Mouse (Mus musculus): ENCODE results near the gene Ptpre. TPM values are rescaled to one million over a fixed set of nuclear protein-coding genes. Genes with fewer than 3 reads are reported as not detected.

Gene Ptpre
- polyA plus RNA-seq, 1 experiment from 2014 or later, result 4.4 TPM

- Histone ChIP-seq H3K4me1 (replicated peaks; ENCODE audit: control insufficient read depth, insufficient read depth) (no peaks in the 10 kb centered on the region), H3K36me3 (ENCODE audit: control insufficient read depth, insufficient read depth, low read length) (no peaks in the 10 kb centered on the region), H3K4me3 (ENCODE audit: low read depth, low read length) (no peak overlapping the region), H3K27ac (replicated peaks) (no peak overlapping the region), H3K4me2 (replicated peaks; ENCODE audit: low read depth) (no peak overlapping the region), H3K27me3 (ENCODE audit: control insufficient read depth, insufficient read depth, low read length) (no peaks in the 10 kb centered on the region), H3K9ac (ENCODE audit: low read length) (no peak overlapping the region), H3K9me3 (ENCODE audit: control insufficient read depth, low read length) (no peaks in the 10 kb centered on the region)
- no peak for TF ChIP-seq CTCF (IDR thresholded peaks at IDR 0.05; ENCODE audit: low read depth)
- TF ChIP-seq EP300 (optimal IDR thresholded peaks at IDR 0.05), result no peak
- no peak for DNase-seq (ENCODE audit: low spot score)
- WGBS, result 55% methylated on average over 2 of the region's 2 CpGs
- no peak for ATAC-seq (ENCODE audit: low FRiP score, low TSS enrichment)
These were observed 50.7 kb downstream of the Ptpre start for GRCm38 (mm10) chr7:135587821-135588575.

- ATAC-seq (ENCODE audit: low FRiP score, low TSS enrichment), result no peak
- H3K36me3 ChIP-seq (ENCODE audit: control insufficient read depth, insufficient read depth, low read length), result no peaks in the 10 kb centered on the region
- no peak for DNase-seq (ENCODE audit: low spot score)
- WGBS, result 73% methylated on average over 8 of the region's 8 CpGs
- H3K9me3 ChIP-seq (ENCODE audit: control insufficient read depth, low read length), result no peaks in the 10 kb centered on the region
- H3K27me3 ChIP-seq (ENCODE audit: control insufficient read depth, insufficient read depth, low read length), result no peaks in the 10 kb centered on the region
- H3K4me2 ChIP-seq (replicated peaks; ENCODE audit: low read depth), result no peak overlapping the region
- no peak overlapping the region for H3K4me3 ChIP-seq (ENCODE audit: low read depth, low read length)
- TF ChIP-seq CTCF (IDR thresholded peaks at IDR 0.05; ENCODE audit: low read depth), result no peak
- TF ChIP-seq EP300 (optimal IDR thresholded peaks at IDR 0.05), result no peak
- no peaks in the 10 kb centered on the region for H3K4me1 ChIP-seq (replicated peaks; ENCODE audit: control insufficient read depth, insufficient read depth)
- H3K9ac ChIP-seq (ENCODE audit: low read length), result no peak overlapping the region
- no peak overlapping the region for H3K27ac ChIP-seq (replicated peaks)
These were observed 51.5 kb downstream of the Ptpre start for GRCm38 (mm10) chr7:135588620-135589309.

DNA sequence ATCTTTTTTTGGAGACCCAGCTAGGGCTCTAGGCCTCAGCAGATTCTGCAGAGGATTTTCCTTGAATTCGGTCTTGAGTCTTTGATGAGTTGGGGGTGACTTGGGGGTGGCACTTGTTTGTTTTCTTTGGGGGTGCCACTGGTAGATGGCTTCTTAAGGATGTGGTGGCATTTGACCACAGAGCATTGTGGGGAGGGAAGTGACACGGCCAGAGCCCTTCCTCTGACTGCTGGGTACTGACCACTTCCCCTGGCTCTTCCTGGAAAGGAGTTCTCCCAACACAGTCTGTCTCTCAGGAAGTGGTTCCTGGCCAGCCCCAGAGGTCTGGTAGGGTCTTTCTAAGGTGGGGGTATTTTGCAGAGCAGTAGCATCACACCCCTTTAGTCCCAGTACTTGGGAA is 54.2 kb downstream of the Ptpre start:
- no peak for ATAC-seq (ENCODE audit: low FRiP score, low TSS enrichment)
- Histone ChIP-seq H3K27ac (replicated peaks) (no peak overlapping the region), H3K4me2 (replicated peaks; ENCODE audit: low read depth) (no peak overlapping the region), H3K9ac (ENCODE audit: low read length) (no peak overlapping the region), H3K4me3 (ENCODE audit: low read depth, low read length) (no peak overlapping the region), H3K27me3 (ENCODE audit: control insufficient read depth, insufficient read depth, low read length) (no peaks in the 10 kb centered on the region), H3K9me3 (ENCODE audit: control insufficient read depth, low read length) (no peaks in the 10 kb centered on the region), H3K4me1 (replicated peaks; ENCODE audit: control insufficient read depth, insufficient read depth) (no peaks in the 10 kb centered on the region), H3K36me3 (ENCODE audit: control insufficient read depth, insufficient read depth, low read length) (no peaks in the 10 kb centered on the region)
- no peak for TF ChIP-seq EP300 (optimal IDR thresholded peaks at IDR 0.05)
- TF ChIP-seq CTCF (IDR thresholded peaks at IDR 0.05; ENCODE audit: low read depth), result no peak
- no peak for DNase-seq (ENCODE audit: low spot score)
- WGBS, result 84% methylated on average over 2 of the region's 2 CpGs

- Histone ChIP-seq H3K9ac (ENCODE audit: low read length) (no peak overlapping the region), H3K27me3 (ENCODE audit: control insufficient read depth, insufficient read depth, low read length) (no peaks in the 10 kb centered on the region), H3K4me1 (replicated peaks; ENCODE audit: control insufficient read depth, insufficient read depth) (no peaks in the 10 kb centered on the region), H3K4me3 (ENCODE audit: low read depth, low read length) (no peak overlapping the region), H3K9me3 (ENCODE audit: control insufficient read depth, low read length) (no peaks in the 10 kb centered on the region), H3K4me2 (replicated peaks; ENCODE audit: low read depth) (no peak overlapping the region), H3K27ac (replicated peaks) (no peak overlapping the region), H3K36me3 (ENCODE audit: control insufficient read depth, insufficient read depth, low read length) (no peaks in the 10 kb centered on the region)
- DNase-seq (ENCODE audit: low spot score) (no peak), ATAC-seq (ENCODE audit: low FRiP score, low TSS enrichment) (no peak)
- no peak for TF ChIP-seq EP300 (optimal IDR thresholded peaks at IDR 0.05)
- no peak for TF ChIP-seq CTCF (IDR thresholded peaks at IDR 0.05; ENCODE audit: low read depth)
- 72% methylated on average over 5 of the region's 5 CpGs for WGBS
These were observed 56.0 kb downstream of the Ptpre start for GRCm38 (mm10) chr7:135593286-135593685.

GRCm38 (mm10) chr7:135593825-135594224 is 56.5 kb downstream of the Ptpre start:
- Histone ChIP-seq H3K9me3 (ENCODE audit: control insufficient read depth, low read length) (no peaks in the 10 kb centered on the region), H3K27me3 (ENCODE audit: control insufficient read depth, insufficient read depth, low read length) (no peaks in the 10 kb centered on the region), H3K9ac (ENCODE audit: low read length) (no peak overlapping the region), H3K27ac (replicated peaks) (no peak overlapping the region), H3K4me1 (replicated peaks; ENCODE audit: control insufficient read depth, insufficient read depth) (no peaks in the 10 kb centered on the region), H3K4me2 (replicated peaks; ENCODE audit: low read depth) (no peak overlapping the region), H3K4me3 (ENCODE audit: low read depth, low read length) (no peak overlapping the region), H3K36me3 (ENCODE audit: control insufficient read depth, insufficient read depth, low read length) (no peaks in the 10 kb centered on the region)
- ATAC-seq (ENCODE audit: low FRiP score, low TSS enrichment) (no peak), DNase-seq (ENCODE audit: low spot score) (no peak)
- WGBS, result 74% methylated on average over 3 of the region's 3 CpGs
- TF ChIP-seq EP300 (optimal IDR thresholded peaks at IDR 0.05), result no peak

- H3K9ac ChIP-seq (ENCODE audit: low read length), result no peak overlapping the region
- no peak overlapping the region for H3K4me2 ChIP-seq (replicated peaks; ENCODE audit: low read depth)
- no peaks in the 10 kb centered on the region for H3K27me3 ChIP-seq (ENCODE audit: control insufficient read depth, insufficient read depth, low read length)
- no peaks in the 10 kb centered on the region for H3K9me3 ChIP-seq (ENCODE audit: control insufficient read depth, low read length)
- 62% methylated on average over 7 of the region's 7 CpGs for WGBS
- no peaks in the 10 kb centered on the region for H3K36me3 ChIP-seq (ENCODE audit: control insufficient read depth, insufficient read depth, low read length)
- H3K27ac ChIP-seq (replicated peaks), result no peak overlapping the region
- DNase-seq (ENCODE audit: low spot score), result no peak
- no peak overlapping the region for H3K4me3 ChIP-seq (ENCODE audit: low read depth, low read length)
- TF ChIP-seq EP300 (optimal IDR thresholded peaks at IDR 0.05) (no peak), CTCF (IDR thresholded peaks at IDR 0.05; ENCODE audit: low read depth) (no peak)
- no peak for ATAC-seq (ENCODE audit: low FRiP score, low TSS enrichment)
- H3K4me1 ChIP-seq (replicated peaks; ENCODE audit: control insufficient read depth, insufficient read depth), result no peaks in the 10 kb centered on the region
These were observed 57.4 kb downstream of the Ptpre start for GRCm38 (mm10) chr7:135594676-135595075.

Measured in stomach, postnatal 0 days (tissue).